Mouse (Mus musculus): Measurements from ENCODE around the gene 4930402F06Rik. TPM values are rescaled to one million over a fixed set of nuclear protein-coding genes. Genes with fewer than 3 reads are reported as not detected.

4930402F06Rik gene
- polyA plus RNA-seq, 1 experiment from 2014 or later, result not detected

- WGBS, result 40% methylated on average over 10 of the region's 10 CpGs
- Histone ChIP-seq H3K9ac (peak overlapping the region; percentile 42), H3K9me3 (ENCODE audit: control insufficient read depth, low read length) (no peaks in the 10 kb centered on the region), H3K27ac (no peak overlapping the region), H3K4me1 (replicated peaks; ENCODE audit: control insufficient read depth, insufficient read depth, low read length) (peaks cover 18% of the 10 kb centered on the region), H3K4me2 (replicated peaks) (peak overlapping the region; percentile 99), H3K27me3 (ENCODE audit: control insufficient read depth, insufficient read depth, low read length) (no peaks in the 10 kb centered on the region), H3K4me3 (replicated peaks; ENCODE audit: low read length) (peak overlapping the region; percentile 72), H3K36me3 (replicated peaks; ENCODE audit: control insufficient read depth, insufficient read depth) (no peaks in the 10 kb centered on the region)
- ATAC-seq (ENCODE audit: low FRiP score), result no peak
- DNase-seq (ENCODE audit: low spot score), result no peak
These were observed 59.6 kb downstream of the 4930402F06Rik start for GRCm38 (mm10) chr2:35337419-35337818.

- WGBS, result under 1% methylated on average over 45 of the region's 45 CpGs
These were observed 60.3 kb downstream of the 4930402F06Rik start, which contains the start of gene Stom for GRCm38 (mm10) chr2:35336388-35337280. TSS of gene Stom (minus strand) at chr2:35336976.

GRCm38 (mm10) chr2:35335620-35336019, 61.4 kb downstream of the 4930402F06Rik start:
- Histone ChIP-seq H3K9ac (peak overlapping the region; percentile 81), H3K9me3 (ENCODE audit: control insufficient read depth, low read length) (no peaks in the 10 kb centered on the region), H3K27me3 (ENCODE audit: control insufficient read depth, insufficient read depth, low read length) (no peaks in the 10 kb centered on the region), H3K4me1 (replicated peaks; ENCODE audit: control insufficient read depth, insufficient read depth, low read length) (peaks cover 18% of the 10 kb centered on the region), H3K27ac (no peak overlapping the region), H3K36me3 (replicated peaks; ENCODE audit: control insufficient read depth, insufficient read depth) (no peaks in the 10 kb centered on the region), H3K4me2 (replicated peaks) (peak overlapping the region; percentile 99), H3K4me3 (replicated peaks; ENCODE audit: low read length) (peak overlapping the region; percentile 72)
- WGBS, result 9% methylated on average over 7 of the region's 7 CpGs
- DNase-seq (ENCODE audit: low spot score) (no peak), ATAC-seq (ENCODE audit: low FRiP score) (no peak)

More at GRCm38 (mm10) chr2:35336388-35337280, 60.3 kb downstream of the 4930402F06Rik start, which contains the start of gene Stom:
- peak; percentile 97 for DNase-seq (ENCODE audit: low spot score)
- Histone ChIP-seq H3K4me1 (replicated peaks; ENCODE audit: control insufficient read depth, insufficient read depth, low read length) (peaks cover 18% of the 10 kb centered on the region), H3K36me3 (replicated peaks; ENCODE audit: control insufficient read depth, insufficient read depth) (no peaks in the 10 kb centered on the region), H3K27ac (peak within 1 kb of the TSS; percentile 80), H3K27me3 (ENCODE audit: control insufficient read depth, insufficient read depth, low read length) (no peaks in the 10 kb centered on the region), H3K4me2 (replicated peaks) (peak within 1 kb of the TSS; percentile 99), H3K9me3 (ENCODE audit: control insufficient read depth, low read length) (no peaks in the 10 kb centered on the region), H3K4me3 (replicated peaks; ENCODE audit: low read length) (peak within 1 kb of the TSS; percentile 72), H3K9ac (peak within 1 kb of the TSS; percentile 81)
- ATAC-seq (ENCODE audit: low FRiP score), result peak; percentile 98

GRCm38 (mm10) chr2:35333670-35334069, 63.3 kb downstream of the 4930402F06Rik start:
- H3K27ac ChIP-seq, result no peak overlapping the region
- no peaks in the 10 kb centered on the region for H3K9me3 ChIP-seq (ENCODE audit: control insufficient read depth, low read length)
- DNase-seq (ENCODE audit: low spot score) (no peak), ATAC-seq (ENCODE audit: low FRiP score) (no peak)
- no peak overlapping the region for H3K9ac ChIP-seq
- peaks cover 18% of the 10 kb centered on the region for H3K4me1 ChIP-seq (replicated peaks; ENCODE audit: control insufficient read depth, insufficient read depth, low read length)
- no peaks in the 10 kb centered on the region for H3K27me3 ChIP-seq (ENCODE audit: control insufficient read depth, insufficient read depth, low read length)
- H3K4me2 ChIP-seq (replicated peaks), result no peak overlapping the region
- H3K36me3 ChIP-seq (replicated peaks; ENCODE audit: control insufficient read depth, insufficient read depth), result no peaks in the 10 kb centered on the region
- H3K4me3 ChIP-seq (replicated peaks; ENCODE audit: low read length), result no peak overlapping the region

GRCm38 (mm10) chr2:35331205-35331604, 65.8 kb downstream of the 4930402F06Rik start:
- H3K4me3 ChIP-seq (replicated peaks; ENCODE audit: low read length), result no peak overlapping the region
- H3K27ac ChIP-seq, result no peak overlapping the region
- ATAC-seq (ENCODE audit: low FRiP score) (no peak), DNase-seq (ENCODE audit: low spot score) (no peak)
- no peaks in the 10 kb centered on the region for H3K27me3 ChIP-seq (ENCODE audit: control insufficient read depth, insufficient read depth, low read length)
- WGBS, result 78% methylated on average over 2 of the region's 2 CpGs
- no peak overlapping the region for H3K4me2 ChIP-seq (replicated peaks)
- H3K9me3 ChIP-seq (ENCODE audit: control insufficient read depth, low read length), result no peaks in the 10 kb centered on the region
- peaks cover 12% of the 10 kb centered on the region for H3K4me1 ChIP-seq (replicated peaks; ENCODE audit: control insufficient read depth, insufficient read depth, low read length)
- no peaks in the 10 kb centered on the region for H3K36me3 ChIP-seq (replicated peaks; ENCODE audit: control insufficient read depth, insufficient read depth)
- no peak overlapping the region for H3K9ac ChIP-seq

- WGBS, result 91% methylated on average over 2 of the region's 2 CpGs
- no peak for ATAC-seq (ENCODE audit: low FRiP score)
- Histone ChIP-seq H3K4me2 (replicated peaks) (no peak overlapping the region), H3K9me3 (ENCODE audit: control insufficient read depth, low read length) (no peaks in the 10 kb centered on the region), H3K4me1 (replicated peaks; ENCODE audit: control insufficient read depth, insufficient read depth, low read length) (no peaks in the 10 kb centered on the region), H3K27me3 (ENCODE audit: control insufficient read depth, insufficient read depth, low read length) (no peaks in the 10 kb centered on the region), H3K36me3 (replicated peaks; ENCODE audit: control insufficient read depth, insufficient read depth) (no peaks in the 10 kb centered on the region), H3K4me3 (replicated peaks; ENCODE audit: low read length) (no peak overlapping the region), H3K9ac (no peak overlapping the region), H3K27ac (no peak overlapping the region)
- no peak for DNase-seq (ENCODE audit: low spot score)
These were observed 67.9 kb downstream of the 4930402F06Rik start for GRCm38 (mm10) chr2:35329061-35329460.

GRCm38 (mm10) chr2:35328064-35328792, 68.7 kb downstream of the 4930402F06Rik start:
- ATAC-seq (ENCODE audit: low FRiP score) (no peak), DNase-seq (ENCODE audit: low spot score) (no peak)
- no peak overlapping the region for H3K4me2 ChIP-seq (replicated peaks)
- no peaks in the 10 kb centered on the region for H3K4me1 ChIP-seq (replicated peaks; ENCODE audit: control insufficient read depth, insufficient read depth, low read length)
- no peaks in the 10 kb centered on the region for H3K9me3 ChIP-seq (ENCODE audit: control insufficient read depth, low read length)
- H3K27ac ChIP-seq, result no peak overlapping the region
- WGBS, result 47% methylated on average over 11 of the region's 11 CpGs
- no peaks in the 10 kb centered on the region for H3K36me3 ChIP-seq (replicated peaks; ENCODE audit: control insufficient read depth, insufficient read depth)
- no peak overlapping the region for H3K9ac ChIP-seq
- no peaks in the 10 kb centered on the region for H3K27me3 ChIP-seq (ENCODE audit: control insufficient read depth, insufficient read depth, low read length)
- no peak overlapping the region for H3K4me3 ChIP-seq (replicated peaks; ENCODE audit: low read length)

- DNase-seq (ENCODE audit: low spot score) (no peak), ATAC-seq (ENCODE audit: low FRiP score) (no peak)
- no peaks in the 10 kb centered on the region for H3K36me3 ChIP-seq (replicated peaks; ENCODE audit: control insufficient read depth, insufficient read depth)
- H3K27ac ChIP-seq, result no peak overlapping the region
- no peak overlapping the region for H3K4me2 ChIP-seq (replicated peaks)
- no peaks in the 10 kb centered on the region for H3K9me3 ChIP-seq (ENCODE audit: control insufficient read depth, low read length)
- WGBS, result 77% methylated on average over 10 of the region's 10 CpGs
- no peaks in the 10 kb centered on the region for H3K27me3 ChIP-seq (ENCODE audit: control insufficient read depth, insufficient read depth, low read length)
- H3K4me3 ChIP-seq (replicated peaks; ENCODE audit: low read length), result no peak overlapping the region
- H3K4me1 ChIP-seq (replicated peaks; ENCODE audit: control insufficient read depth, insufficient read depth, low read length), result no peaks in the 10 kb centered on the region
- H3K9ac ChIP-seq, result no peak overlapping the region
These were observed 69.4 kb downstream of the 4930402F06Rik start for GRCm38 (mm10) chr2:35327583-35327982.

GRCm38 (mm10) chr2:35326931-35327330, 70.0 kb downstream of the 4930402F06Rik start:
- Histone ChIP-seq H3K36me3 (replicated peaks; ENCODE audit: control insufficient read depth, insufficient read depth) (no peaks in the 10 kb centered on the region), H3K4me1 (replicated peaks; ENCODE audit: control insufficient read depth, insufficient read depth, low read length) (peaks cover 3% of the 10 kb centered on the region), H3K9me3 (ENCODE audit: control insufficient read depth, low read length) (no peaks in the 10 kb centered on the region), H3K4me3 (replicated peaks; ENCODE audit: low read length) (no peak overlapping the region), H3K27me3 (ENCODE audit: control insufficient read depth, insufficient read depth, low read length) (no peaks in the 10 kb centered on the region), H3K9ac (no peak overlapping the region), H3K4me2 (replicated peaks) (no peak overlapping the region), H3K27ac (no peak overlapping the region)
- ATAC-seq (ENCODE audit: low FRiP score), result no peak
- no peak for DNase-seq (ENCODE audit: low spot score)
- 73% methylated on average over 1 of the region's 1 CpGs for WGBS

Data from hindbrain, embryonic 14.5 days (tissue).